Mouse (Mus musculus) hindbrain, embryonic 16.5 days (tissue): ENCODE measurements around the gene Ccl24. TPM values are rescaled to one million over a fixed set of nuclear protein-coding genes. Genes with fewer than 3 reads are reported as not detected.

Experiments used
- ATAC-seq: fragments of 200-750 bp; cut with Nextera tagmentation; 2 replicates; pipeline ENCODE4 v1.8.0; 2017; ENCODE audit warnings: moderate TSS enrichment, moderate library complexity
- H3K27ac ChIP-seq: fragments of 300-500 bp; sonication (generic); 2 replicates; pipeline ENCODE4 v1.5.1; 2014; ENCODE audit warnings: low read depth, mild to moderate bottlenecking, control low read depth, low read length, moderate library complexity
- H3K27me3 ChIP-seq: fragments of 300-500 bp; sonication (generic); replicated peaks from 2 replicates; pipeline ENCODE4 v1.6.1; 2014; ENCODE audit warnings: low read length; ENCODE audit not compliant: control insufficient read depth, insufficient read depth
- H3K36me3 ChIP-seq: fragments of 300-500 bp; sonication (generic); 2 replicates; pipeline ENCODE4 v1.6.1; 2014; ENCODE audit warnings: mild to moderate bottlenecking, low read length, moderate library complexity, mixed read lengths; ENCODE audit not compliant: control insufficient read depth, insufficient read depth
- H3K4me1 ChIP-seq: fragments of 300-500 bp; sonication (generic); 2 replicates; pipeline ENCODE4 v1.6.1; 2014; ENCODE audit warnings: low read depth, low read length; ENCODE audit not compliant: control insufficient read depth, insufficient read depth
- H3K4me2 ChIP-seq: fragments of 300-500 bp; sonication (generic); 2 replicates; pipeline ENCODE4 v1.6.1; 2014; ENCODE audit warnings: mild to moderate bottlenecking, low read length, control low read depth, moderate library complexity
- H3K4me3 ChIP-seq: fragments of 300-500 bp; sonication (generic); 2 replicates; pipeline ENCODE4 v1.5.1; 2014; ENCODE audit warnings: mild to moderate bottlenecking, low read length, control low read depth, moderate library complexity
- H3K9ac ChIP-seq: fragments of 300-500 bp; sonication (generic); 2 replicates; pipeline ENCODE4 v1.6.1; 2014; ENCODE audit warnings: low read depth, mild to moderate bottlenecking, control low read depth, low read length, moderate library complexity
- H3K9me3 ChIP-seq: fragments of 300-500 bp; sonication (generic); 2 replicates; pipeline ENCODE4 v1.6.1; 2014; ENCODE audit warnings: mild to moderate bottlenecking, low read length, moderate library complexity; ENCODE audit not compliant: control insufficient read depth
- WGBS: fragments of 180-500 bp; shearing (Covaris S2); extraction: QIAGEN DNeasy Blood & Tissue Kit; methylation state at CpG from one replicate; pipeline ENCODE4 v1.1.7; 2014; 5-methylcytosine and 5-hydroxymethylcytosine counted together
- polyA plus RNA-seq: library from polyadenylated mRNA; unstranded; fragments of >200 nt; fragmentation: Nextera tagmentation; extraction: Ambion mirVana; gene quantifications from 2 replicates; pipeline ENCODE4 v1.2.1, GENCODE M21; 2015

Gene Ccl24
- polyA plus RNA-seq, 1 experiment from 2014 or later, result 2.1 TPM

GRCm38 (mm10) chr5:135535867-135536266 lies 37.0 kb downstream of the Ccl24 start:
- no peak for ATAC-seq
- Histone ChIP-seq H3K27me3 (no peaks in the 10 kb centered on the region), H3K9ac (no peak overlapping the region), H3K4me2 (no peak overlapping the region), H3K4me3 (no peak overlapping the region), H3K27ac (no peak overlapping the region), H3K36me3 (no peaks in the 10 kb centered on the region), H3K4me1 (no peaks in the 10 kb centered on the region; the same call in 1 of the 2 replicates), H3K9me3 (no peaks in the 10 kb centered on the region)

DNA sequence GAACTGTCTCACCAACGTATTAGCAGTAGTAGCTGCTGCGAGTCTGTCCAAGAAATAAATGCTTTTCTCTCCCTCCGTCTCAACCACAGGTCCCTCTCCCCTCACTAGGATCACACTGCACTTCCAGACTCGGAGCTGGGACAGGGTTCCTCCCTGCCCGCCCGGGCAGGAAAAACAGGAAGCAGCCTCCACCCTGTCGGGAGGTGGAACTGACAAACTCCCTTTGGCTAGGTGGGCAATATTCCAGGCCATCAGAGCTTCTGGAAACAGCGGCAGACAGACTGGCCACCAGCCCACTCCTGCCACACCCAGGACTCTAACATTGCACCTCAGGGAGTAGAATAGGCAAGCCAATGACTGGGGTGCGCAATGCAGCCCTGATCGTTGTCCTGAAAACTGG lies 39.4 kb downstream of the Ccl24 start:
- Histone ChIP-seq H3K36me3 (no peaks in the 10 kb centered on the region), H3K27me3 (no peaks in the 10 kb centered on the region), H3K9me3 (no peaks in the 10 kb centered on the region), H3K4me3 (no peak overlapping the region), H3K4me1 (no peaks in the 10 kb centered on the region; the same call in 1 of the 2 replicates), H3K4me2 (no peak overlapping the region), H3K9ac (no peak overlapping the region), H3K27ac (no peak overlapping the region)
- WGBS, result 77% methylated on average over 10 of the region's 10 CpGs
- ATAC-seq, result no peak

- Histone ChIP-seq H3K4me1 (no peaks in the 10 kb centered on the region; the same call in 1 of the 2 replicates), H3K9me3 (no peaks in the 10 kb centered on the region), H3K36me3 (no peaks in the 10 kb centered on the region), H3K4me3 (no peak overlapping the region), H3K27ac (no peak overlapping the region), H3K27me3 (no peaks in the 10 kb centered on the region), H3K4me2 (no peak overlapping the region), H3K9ac (no peak overlapping the region)
- 87% methylated on average over 11 of the region's 11 CpGs for WGBS
- no peak for ATAC-seq
Observed at GRCm38 (mm10) chr5:135531306-135531845, 41.5 kb downstream of the Ccl24 start.

DNA sequence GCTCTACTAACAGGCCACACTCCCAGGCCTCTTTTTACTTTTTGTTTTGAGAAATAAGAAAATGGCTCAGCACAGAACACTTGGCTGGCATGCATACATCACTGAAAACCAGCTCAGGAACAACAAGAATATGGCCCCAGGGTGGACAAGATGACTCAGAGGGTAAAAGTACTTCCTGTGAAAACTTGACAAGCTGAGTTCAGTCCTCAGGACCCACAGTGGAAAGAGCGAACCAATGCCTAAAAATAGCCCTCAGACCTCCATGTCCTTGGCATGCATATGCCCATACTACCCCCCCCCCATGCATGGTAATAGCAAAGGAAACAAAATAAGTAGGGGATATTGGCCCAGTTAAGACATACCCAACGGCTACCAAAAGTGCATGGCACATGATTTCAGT lies 42.9 kb downstream of the Ccl24 start:
- ATAC-seq, result no peak
- Histone ChIP-seq H3K4me2 (no peak overlapping the region), H3K9ac (no peak overlapping the region), H3K27me3 (no peaks in the 10 kb centered on the region), H3K27ac (no peak overlapping the region), H3K4me1 (no peaks in the 10 kb centered on the region; the same call in 1 of the 2 replicates), H3K36me3 (no peaks in the 10 kb centered on the region), H3K9me3 (no peaks in the 10 kb centered on the region), H3K4me3 (no peak overlapping the region)
- WGBS, result 83% methylated on average over 2 of the region's 2 CpGs

DNA sequence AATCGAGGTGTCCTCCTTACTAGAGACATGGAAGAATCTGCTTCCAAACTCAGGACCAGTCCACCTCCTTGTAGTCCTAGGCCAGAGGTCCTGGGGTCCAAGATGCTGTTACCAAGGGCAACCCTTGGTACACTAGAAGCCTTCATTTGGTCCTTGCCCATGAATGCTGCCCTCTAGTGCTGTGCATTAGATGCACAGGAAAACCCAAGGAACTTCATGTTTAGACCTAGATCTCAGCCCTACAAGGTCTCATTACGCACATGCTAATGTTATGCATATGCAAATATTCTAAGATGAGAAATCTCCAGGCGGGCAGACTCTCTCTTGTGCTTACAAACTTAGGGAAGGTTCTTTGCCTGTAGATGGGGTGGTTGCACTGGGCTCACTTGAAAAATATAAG lies 43.5 kb downstream of the Ccl24 start:
- no peaks in the 10 kb centered on the region for H3K36me3 ChIP-seq
- 76% methylated on average over 3 of the region's 3 CpGs for WGBS
- no peaks in the 10 kb centered on the region for H3K27me3 ChIP-seq
- no peaks in the 10 kb centered on the region for H3K9me3 ChIP-seq
- no peak overlapping the region for H3K27ac ChIP-seq
- no peaks in the 10 kb centered on the region; the same call in 1 of the 2 replicates for H3K4me1 ChIP-seq
- no peak overlapping the region for H3K9ac ChIP-seq
- H3K4me3 ChIP-seq, result no peak overlapping the region
- H3K4me2 ChIP-seq, result no peak overlapping the region
- ATAC-seq, result no peak

- 22% methylated on average over 7 of the region's 7 CpGs for WGBS
- Histone ChIP-seq H3K27ac (no peak overlapping the region), H3K36me3 (no peaks in the 10 kb centered on the region), H3K4me1 (no peaks in the 10 kb centered on the region; the same call in 1 of the 2 replicates), H3K9ac (no peak overlapping the region), H3K4me3 (no peak overlapping the region), H3K4me2 (no peak overlapping the region), H3K9me3 (no peaks in the 10 kb centered on the region), H3K27me3 (no peaks in the 10 kb centered on the region)
- ATAC-seq, result no peak
Observed at GRCm38 (mm10) chr5:135527986-135528385, 44.9 kb downstream of the Ccl24 start.

GRCm38 (mm10) chr5:135524660-135525560 lies 47.9 kb downstream of the Ccl24 start:
- ATAC-seq, result no peak
- WGBS, result 71% methylated on average over 11 of the region's 11 CpGs
- 0 out of 2 replicates have a peak overlapping the region, but pooled peaks have one; percentile 6 for H3K27ac ChIP-seq
- H3K4me2 ChIP-seq, result no peak overlapping the region
- H3K4me1 ChIP-seq, result no peaks in the 10 kb centered on the region
- no peaks in the 10 kb centered on the region for H3K36me3 ChIP-seq
- no peaks in the 10 kb centered on the region for H3K9me3 ChIP-seq
- no peak overlapping the region for H3K9ac ChIP-seq
- H3K4me3 ChIP-seq, result no peak overlapping the region
- no peaks in the 10 kb centered on the region for H3K27me3 ChIP-seq

DNA sequence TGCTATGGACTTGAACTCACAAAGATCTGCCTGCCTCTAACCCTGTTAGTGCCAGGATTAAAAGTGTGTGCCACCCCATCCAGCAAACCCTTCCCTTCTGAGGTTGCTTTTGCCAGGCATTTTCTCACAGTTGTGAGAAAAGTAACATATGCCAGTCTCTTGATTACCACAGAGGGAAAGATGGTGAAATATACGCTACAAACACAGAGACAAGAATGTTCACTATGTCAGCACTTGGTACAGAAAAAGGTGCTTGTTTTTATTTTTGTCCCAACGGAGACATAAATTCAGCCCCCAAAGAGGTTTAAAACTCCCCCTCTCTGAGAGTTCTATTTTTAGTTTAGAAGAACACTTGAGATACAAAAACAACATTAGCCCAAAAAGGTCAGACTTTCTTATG lies 48.8 kb downstream of the Ccl24 start:
- Histone ChIP-seq H3K36me3 (no peaks in the 10 kb centered on the region), H3K9me3 (no peaks in the 10 kb centered on the region), H3K4me3 (no peak overlapping the region), H3K27ac (no peak overlapping the region), H3K4me2 (no peak overlapping the region), H3K4me1 (no peaks in the 10 kb centered on the region), H3K9ac (no peak overlapping the region), H3K27me3 (no peaks in the 10 kb centered on the region)
- 87% methylated on average over 2 of the region's 2 CpGs for WGBS
- no peak for ATAC-seq

DNA sequence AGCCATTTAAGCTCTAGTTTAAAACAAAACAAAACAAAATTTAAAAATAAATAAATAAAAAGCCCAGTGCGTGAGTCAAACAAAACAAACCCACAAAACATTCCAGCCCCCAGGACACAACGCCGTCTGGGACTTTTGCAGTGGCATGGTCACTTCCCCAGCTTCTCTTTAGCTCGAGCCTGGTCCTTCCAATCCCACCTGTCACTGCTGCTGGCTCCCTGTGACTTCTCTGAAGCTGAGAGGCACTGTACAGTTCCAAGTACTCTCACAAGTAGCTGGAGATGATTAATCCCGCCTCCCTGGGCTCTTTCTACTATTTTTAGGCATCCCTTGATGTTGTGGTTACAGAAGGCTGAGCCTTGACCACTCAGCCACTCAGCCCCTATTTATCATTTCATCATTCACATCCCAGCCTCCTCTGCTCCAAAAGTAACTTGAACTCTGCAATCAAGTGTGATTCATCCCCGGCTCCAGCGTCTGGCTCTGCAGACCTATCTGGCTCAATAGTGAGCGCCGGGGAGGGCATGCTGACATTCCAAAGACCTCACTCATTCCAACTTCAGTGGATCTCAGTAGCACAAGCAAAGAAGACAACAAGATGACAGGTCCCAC lies 50.6 kb downstream of the Ccl24 start:
- Histone ChIP-seq H3K27me3 (no peaks in the 10 kb centered on the region), H3K4me1 (no peaks in the 10 kb centered on the region), H3K27ac (no peak overlapping the region), H3K9me3 (no peaks in the 10 kb centered on the region), H3K36me3 (no peaks in the 10 kb centered on the region), H3K9ac (no peak overlapping the region), H3K4me3 (no peak overlapping the region), H3K4me2 (no peak overlapping the region)
- WGBS, result 84% methylated on average over 9 of the region's 9 CpGs
- ATAC-seq, result no peak
